Mouse (Mus musculus) cerebellum, adult 8-10 months (tissue): ENCODE measurements at regions not wholly inside any gene's neighbourhood (a gene's known extent, or its start where the extent isn't known, plus 50 kb on each side); places are given as distances from the start of the nearest gene placed in this dataset.
A peak's percentile ranks its signal among the peaks of the same experiment; 100 is the strongest.

Source experiments
- DNase-seq: peaks from one replicate; pipeline ENCODE4 v3.0.0; 2022

DNA sequence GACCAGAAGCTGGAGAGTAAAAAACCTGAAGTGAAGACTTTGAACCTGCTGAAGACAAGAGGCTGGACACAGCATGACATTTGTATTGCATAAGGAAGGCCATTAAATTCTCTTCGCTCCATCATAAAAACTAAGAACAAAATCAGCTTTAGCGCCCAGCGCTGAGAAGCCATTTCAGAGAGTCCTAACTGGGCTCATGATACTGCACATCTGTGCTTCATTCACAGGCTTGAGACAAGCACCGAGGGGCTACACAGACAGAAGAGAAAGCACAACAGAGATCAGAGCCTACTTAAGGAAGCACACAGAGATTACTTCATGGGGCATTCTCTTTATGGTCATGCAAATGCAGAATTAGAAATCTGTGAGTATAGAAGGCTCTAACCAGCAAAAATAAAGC is 338.2 kb upstream of the G2e3 start:
- DNase-seq: no peak

GRCm38 (mm10) chr12:51001722-51002592 is 345.9 kb upstream of the G2e3 start:
- DNase-seq: no peak

GRCm38 (mm10) chr12:51001096-51001495 is 346.8 kb upstream of the G2e3 start:
- DNase-seq: no peak

DNA sequence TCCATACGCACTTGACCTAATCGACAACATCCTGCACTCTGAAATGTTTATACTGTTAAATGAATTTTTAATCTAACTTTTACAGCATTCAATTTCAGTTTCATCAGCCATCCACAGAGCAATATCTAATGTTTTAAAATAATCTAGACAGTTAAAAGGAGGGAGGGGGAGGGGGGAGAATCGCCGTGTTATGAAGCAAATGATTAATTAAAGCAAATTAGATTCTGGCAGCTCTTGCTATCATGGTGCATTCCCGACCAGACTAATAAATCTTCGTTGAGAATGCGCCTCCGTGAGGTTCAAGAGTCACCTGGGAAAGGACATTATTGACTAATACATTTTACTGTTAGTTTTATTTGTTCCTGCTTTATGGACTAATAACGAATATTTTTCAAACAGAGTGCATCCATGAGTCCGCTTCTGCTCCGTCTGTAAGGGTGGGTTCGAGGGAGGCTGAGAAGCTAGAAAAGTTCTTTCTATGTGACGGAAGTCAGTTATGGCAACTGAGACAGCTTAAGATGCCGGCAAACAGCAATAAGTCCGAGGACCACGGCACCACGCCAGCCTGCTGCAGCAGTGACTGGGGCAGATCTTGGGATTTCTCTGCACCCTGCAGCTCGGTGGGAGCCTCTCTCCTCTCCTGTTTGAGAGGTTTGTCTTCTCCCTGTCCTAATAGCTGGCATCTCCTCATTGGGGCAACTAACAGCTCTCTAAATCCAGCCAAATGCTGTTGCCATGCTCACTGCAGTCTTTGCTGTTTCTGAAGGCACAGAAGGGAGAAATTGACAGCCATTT is 347.4 kb upstream of the G2e3 start:
- no peak for DNase-seq

- peak; percentile 12 for DNase-seq
Observed at GRCm38 (mm10) chr12:50999295-51000237, 348.3 kb upstream of the G2e3 start.

GRCm38 (mm10) chr12:50995664-50996063 is 346.8 kb upstream of the Prkd1 start:
- no peak for DNase-seq

- DNase-seq: no peak
Observed at GRCm38 (mm10) chr12:50989561-50990325, 340.8 kb upstream of the Prkd1 start.

DNA sequence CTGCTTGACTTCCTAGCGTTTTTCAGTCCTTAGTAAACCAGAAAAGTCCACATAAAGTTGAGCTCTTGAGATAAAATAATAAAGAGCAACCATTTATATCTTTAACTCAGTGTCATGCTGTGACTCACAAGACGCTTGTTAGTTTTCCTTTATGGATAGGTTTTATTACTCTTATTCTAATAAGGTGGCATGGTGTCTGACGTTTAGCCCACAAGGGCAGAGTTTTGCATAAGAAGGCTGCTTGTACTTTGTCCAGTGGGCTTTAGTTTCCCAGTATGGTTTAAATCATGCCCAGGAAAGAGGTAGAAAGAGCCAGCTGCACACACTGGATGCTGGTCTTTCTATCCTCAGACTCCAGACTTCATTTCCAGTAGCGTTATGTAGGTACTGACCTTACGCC is 332.4 kb upstream of the Prkd1 start:
- DNase-seq: no peak

- no peak for DNase-seq
Observed at GRCm38 (mm10) chr12:50980800-50981199, 331.9 kb upstream of the Prkd1 start.

DNA sequence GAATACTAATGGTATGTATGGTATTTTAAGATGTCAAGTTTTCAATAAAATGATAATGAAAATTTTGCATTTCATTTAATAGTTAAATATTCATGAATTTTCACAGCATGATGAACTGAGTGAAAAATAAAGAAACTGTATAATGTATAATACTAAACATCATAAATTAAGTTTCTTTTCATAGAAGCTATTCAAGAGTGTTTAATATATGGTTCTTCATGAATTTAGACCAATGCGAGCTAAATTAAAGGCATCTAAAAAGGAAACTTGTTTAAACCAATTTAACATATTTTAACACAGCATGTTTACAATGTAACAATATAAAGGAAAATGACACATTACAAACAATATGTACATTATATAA is 321.8 kb upstream of the Prkd1 start:
- no peak for DNase-seq

GRCm38 (mm10) chr12:50969887-50970758 is 321.2 kb upstream of the Prkd1 start:
- no peak for DNase-seq

DNA sequence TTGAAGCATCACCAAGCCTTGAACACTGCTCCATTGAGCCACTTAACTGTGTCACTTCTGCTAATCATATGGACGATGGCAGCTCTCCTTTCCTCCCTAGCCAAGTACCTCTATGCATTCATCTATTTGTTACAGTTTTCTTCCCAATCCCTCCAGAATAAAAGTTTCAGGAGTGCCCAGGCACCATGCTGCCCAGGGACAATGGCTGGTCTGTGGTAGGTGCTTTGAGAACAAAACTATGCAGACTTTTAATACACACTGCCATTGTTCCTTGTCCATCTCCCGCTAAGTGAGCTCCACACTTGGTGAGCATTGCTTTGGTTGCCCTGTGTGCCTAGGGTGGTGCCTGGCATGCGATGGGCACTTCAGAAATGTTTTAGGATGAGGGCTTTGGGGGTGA is 320.5 kb upstream of the Prkd1 start:
- DNase-seq: no peak

GRCm38 (mm10) chr12:50967168-50967810 is 318.4 kb upstream of the Prkd1 start:
- no peak for DNase-seq

DNA sequence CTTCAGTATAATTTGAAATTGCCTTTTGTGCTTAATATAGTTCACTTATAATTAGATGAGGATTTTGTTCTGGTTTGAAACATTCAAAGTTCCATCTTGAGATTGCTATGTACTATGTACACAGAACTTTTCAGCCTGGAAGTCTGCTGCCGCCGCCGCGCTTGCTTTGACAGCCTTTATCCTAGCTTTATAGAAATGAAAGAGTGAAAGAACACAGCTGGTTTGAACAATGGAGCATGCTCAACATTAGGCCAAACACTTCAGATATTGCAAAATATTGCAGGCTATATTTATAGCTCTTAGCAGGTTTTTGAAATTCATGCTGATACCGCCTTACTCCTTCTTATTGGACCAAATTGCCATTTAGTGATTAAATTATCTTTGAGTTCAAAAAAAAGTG is 305.1 kb upstream of the Prkd1 start:
- no peak for DNase-seq

DNA sequence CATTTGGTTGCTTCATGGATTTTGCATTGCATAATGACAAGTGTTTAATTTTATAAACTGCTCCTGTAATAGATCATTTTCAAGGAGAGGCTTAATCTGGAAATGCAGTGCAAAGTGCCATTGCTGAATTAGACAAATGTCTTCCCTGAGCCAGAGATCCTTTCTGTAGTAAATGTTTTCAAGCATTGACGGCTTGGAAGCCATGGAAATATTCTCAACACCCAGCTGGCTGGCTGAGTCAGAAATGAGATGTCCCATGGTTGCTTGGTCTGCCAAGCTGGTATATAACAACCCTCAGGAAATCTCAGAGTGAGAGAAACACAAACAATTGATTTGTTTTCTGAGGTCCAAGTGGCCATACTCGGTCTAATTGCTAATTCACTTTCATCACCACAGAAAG is 298.1 kb upstream of the Prkd1 start:
- DNase-seq: no peak

DNA sequence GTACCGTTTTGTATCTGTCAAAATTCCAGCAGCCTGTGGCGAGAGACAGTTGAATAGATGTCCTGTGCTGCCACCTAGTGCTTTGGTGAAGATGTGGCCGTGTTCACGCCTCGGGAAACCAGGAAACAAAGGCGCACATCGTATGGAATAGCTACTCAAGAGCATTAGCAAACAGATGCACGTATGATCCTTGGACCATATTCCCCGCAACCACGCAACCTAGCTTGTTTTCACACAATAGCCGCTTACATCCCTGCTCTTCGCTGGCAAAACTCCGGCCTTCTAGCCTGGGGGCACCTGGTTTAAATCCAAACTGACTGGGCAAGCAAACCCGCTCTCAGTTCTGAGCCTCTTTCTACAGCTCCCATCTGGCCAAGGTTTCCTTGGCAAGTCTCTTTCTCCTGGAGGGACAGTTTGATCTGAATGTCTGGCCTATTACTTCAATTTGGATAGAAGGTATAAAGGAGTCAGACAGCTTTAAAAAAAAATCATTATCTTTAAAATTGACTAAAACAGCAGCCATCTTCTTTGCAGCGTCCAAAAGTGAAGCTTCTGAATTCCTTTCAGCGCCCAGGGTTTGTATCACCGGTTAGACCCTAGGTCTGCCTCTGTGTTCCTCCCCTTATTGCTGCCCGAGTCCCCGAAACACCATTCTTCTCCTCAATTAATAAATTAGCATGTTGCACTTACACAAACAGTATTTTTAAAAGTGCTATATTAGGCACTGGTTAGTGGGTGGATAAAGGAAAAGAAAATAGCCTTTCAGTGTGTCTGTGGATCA is 295.0 kb upstream of the Prkd1 start:
- peak; percentile 53 for DNase-seq

- DNase-seq: no peak
Observed at GRCm38 (mm10) chr12:50943340-50943739, 294.4 kb upstream of the Prkd1 start.

DNA sequence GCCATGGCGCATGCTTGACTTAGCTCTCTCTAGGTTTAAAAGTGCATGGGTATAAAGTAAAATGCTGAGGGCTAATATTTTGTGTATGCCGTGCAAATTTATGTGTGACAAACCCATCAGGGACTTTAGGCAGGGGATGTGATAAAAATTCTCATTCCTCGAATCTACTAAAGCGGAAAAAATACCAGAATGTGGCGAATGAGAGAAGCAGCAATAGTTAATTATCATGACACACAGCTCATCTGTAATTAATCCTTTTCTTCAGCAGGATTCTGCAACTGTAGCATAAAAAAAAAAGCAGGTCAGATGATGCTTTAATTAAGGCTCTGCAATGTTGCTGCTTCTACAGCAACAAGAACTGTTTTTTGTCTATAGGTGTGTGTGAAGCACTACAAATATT is 286.6 kb upstream of the Prkd1 start:
- DNase-seq: no peak

- DNase-seq: no peak
Observed at GRCm38 (mm10) chr12:50932496-50932895, 283.6 kb upstream of the Prkd1 start.

DNA sequence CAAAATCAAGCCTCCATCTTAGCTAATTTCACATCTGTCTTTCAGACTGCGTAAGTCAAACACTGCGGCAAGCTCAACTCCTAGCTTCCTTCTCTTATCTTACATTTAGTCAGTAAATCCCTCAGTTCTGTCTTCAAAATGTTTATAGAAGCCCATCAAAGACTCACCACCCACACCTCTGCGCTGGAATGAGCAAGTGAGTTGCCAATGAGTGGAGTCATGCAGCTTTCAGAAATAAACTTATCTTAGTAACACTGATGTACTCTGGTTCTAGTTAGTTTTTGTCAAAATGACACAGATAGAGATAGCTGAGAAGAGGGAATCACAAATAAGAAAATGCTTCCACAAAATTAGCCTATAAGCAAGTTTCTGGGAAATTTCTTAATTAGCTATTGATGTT is 280.7 kb upstream of the Prkd1 start:
- DNase-seq: no peak
